Comparison of ENCODE assay signal across 12 mouse cellular contexts in the genomic region with DNA sequence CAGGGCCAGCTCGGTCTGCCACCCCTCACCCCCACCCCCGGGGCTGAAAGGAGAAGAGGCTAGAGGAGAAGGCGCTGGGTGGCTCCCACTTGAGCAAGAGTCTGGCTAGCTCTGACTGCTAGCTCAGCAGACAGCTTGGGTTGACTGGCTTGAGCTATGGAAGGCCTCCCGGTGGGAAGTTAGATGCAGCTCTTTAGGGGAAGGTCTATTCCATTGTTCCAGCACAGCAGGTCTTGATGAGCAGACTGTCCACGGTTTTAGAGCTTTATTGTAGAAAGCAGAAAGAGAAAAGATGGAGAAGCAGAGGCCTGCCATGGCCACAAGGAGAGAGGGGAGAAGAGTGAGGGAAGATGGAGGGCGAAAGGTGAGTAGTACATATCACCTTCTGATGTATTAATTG.
"Had no signal": no experiment of that assay in that cellular context is flagged by ENCODE, and none has a peak within 500 bp of the region (broad histone marks: within the 10 kb centered on the region; RNA-seq: fewer than 3 reads in every experiment).

No protein-coding gene starts in this region.

- H3K4me2 ChIP-seq: liver, embryonic 13.5 days; neural tube, embryonic 12.5 days had no signal

- H3K27me3 ChIP-seq: liver, embryonic 13.5 days; neural tube, embryonic 12.5 days had no signal

- H3K36me3 ChIP-seq: liver, embryonic 13.5 days; neural tube, embryonic 12.5 days had no signal

- DNase-seq: kidney, adult 18-20 months; kidney, postnatal 25 days; layer of hippocampus, adult 9-11 months; liver, embryonic 13.5 days; lung, adult 2 months; lung, postnatal 14 days; lung, postnatal 4 days; thymus, adult 18-20 months; thymus, postnatal 36 days had no signal

- H3K4me3 ChIP-seq: layer of hippocampus, adult 2 months; liver, embryonic 13.5 days; neural tube, embryonic 12.5 days had no signal

- H3K4me1 ChIP-seq: liver, embryonic 13.5 days; neural tube, embryonic 12.5 days had no signal

- H3K9me3 ChIP-seq: liver, embryonic 13.5 days; neural tube, embryonic 12.5 days had no signal

- H3K27ac ChIP-seq: kidney, postnatal 0 days; layer of hippocampus, adult 2 months; liver, embryonic 13.5 days; neural tube, embryonic 12.5 days had no signal

- H3K9ac ChIP-seq: liver, embryonic 13.5 days; neural tube, embryonic 12.5 days had no signal
